Mouse (Mus musculus): ENCODE measurements at regions not wholly inside any gene's neighbourhood (a gene's known extent, or its start where the extent isn't known, plus 50 kb on each side); places are given as distances from the start of the nearest gene placed in this dataset.
A peak's percentile ranks its signal among the peaks of the same experiment; 100 is the strongest.
"Not testable (repeated sequence)": the region's sequence is repeated elsewhere in the genome, so short reads cannot be mapped to it uniquely, and the experiment has no call there.

- no peak for DNase-seq (ENCODE audit: low spot score)
Measured at GRCm38 (mm10) chr8:98955803-98956202, 460.5 kb downstream of the Cdh8 start.

- DNase-seq (ENCODE audit: low spot score) = no peak
Measured at GRCm38 (mm10) chr8:98913159-98913777, 503.0 kb downstream of the Cdh8 start.

- no peak for DNase-seq (ENCODE audit: low spot score)
Measured at GRCm38 (mm10) chr8:98893331-98893730, 522.9 kb downstream of the Cdh8 start.

- DNase-seq (ENCODE audit: low spot score) = no peak
Measured at GRCm38 (mm10) chr8:98861664-98862306, 554.5 kb downstream of the Cdh8 start.

- no peak for DNase-seq (ENCODE audit: low spot score)
Measured at GRCm38 (mm10) chr8:98861175-98861574, 555.1 kb downstream of the Cdh8 start.

GRCm38 (mm10) chr8:98860416-98860815 is 555.9 kb downstream of the Cdh8 start:
- DNase-seq (ENCODE audit: low spot score) = no peak

GRCm38 (mm10) chr8:98829515-98829914 is 586.8 kb downstream of the Cdh8 start:
- DNase-seq (ENCODE audit: low spot score) = no peak

GRCm38 (mm10) chr8:98829006-98829405 is 587.3 kb downstream of the Cdh8 start:
- no peak for DNase-seq (ENCODE audit: low spot score)

- no peak for DNase-seq (ENCODE audit: low spot score)
Measured at GRCm38 (mm10) chr8:98811922-98812321, 604.3 kb downstream of the Cdh8 start.

- DNase-seq (ENCODE audit: low spot score) = no peak
Measured at GRCm38 (mm10) chr8:98797445-98797844, 618.8 kb downstream of the Cdh8 start.

GRCm38 (mm10) chr8:98767036-98767435 is 649.2 kb downstream of the Cdh8 start:
- peak; percentile 48 for DNase-seq (ENCODE audit: low spot score)

- DNase-seq (ENCODE audit: low spot score) = no peak
Measured at GRCm38 (mm10) chr8:98756596-98756995, 659.7 kb downstream of the Cdh8 start.

GRCm38 (mm10) chr8:98755795-98756194 is 660.5 kb downstream of the Cdh8 start:
- DNase-seq (ENCODE audit: low spot score) = no peak

GRCm38 (mm10) chr8:98752367-98752766 is 663.9 kb downstream of the Cdh8 start:
- DNase-seq (ENCODE audit: low spot score) = peak; percentile 84

- DNase-seq (ENCODE audit: low spot score) = no peak
Measured at GRCm38 (mm10) chr8:98707753-98708152, 708.5 kb downstream of the Cdh8 start.

GRCm38 (mm10) chr8:98706122-98706521 is 710.1 kb downstream of the Cdh8 start:
- DNase-seq (ENCODE audit: low spot score) = peak; percentile 17

GRCm38 (mm10) chr8:98685195-98685594 is 731.1 kb downstream of the Cdh8 start:
- no peak for DNase-seq (ENCODE audit: low spot score)

GRCm38 (mm10) chr8:98684531-98684930 is 731.7 kb downstream of the Cdh8 start:
- DNase-seq (ENCODE audit: low spot score) = no peak

- no peak for DNase-seq (ENCODE audit: low spot score)
Measured at GRCm38 (mm10) chr8:98680065-98680464, 736.2 kb downstream of the Cdh8 start.

- no peak for DNase-seq (ENCODE audit: low spot score)
Measured at GRCm38 (mm10) chr8:98659287-98659686, 757.0 kb downstream of the Cdh8 start.

- not testable (repeated sequence) for DNase-seq (ENCODE audit: low spot score)
Measured at GRCm38 (mm10) chr8:98652316-98652715, 764.0 kb downstream of the Cdh8 start.

GRCm38 (mm10) chr8:98651010-98651409 is 765.3 kb downstream of the Cdh8 start:
- no peak for DNase-seq (ENCODE audit: low spot score)

- DNase-seq (ENCODE audit: low spot score) = peak; percentile 3
Measured at GRCm38 (mm10) chr8:98628151-98628550, 788.1 kb downstream of the Cdh8 start.
